Mouse (Mus musculus) cerebellum, adult 9-10 months (tissue): ENCODE measurements around the gene Extl1.

ENCODE experiments used
- DNase-seq: peaks from one replicate; pipeline ENCODE4 v3.0.0; 2022

Extl1 gene

DNA sequence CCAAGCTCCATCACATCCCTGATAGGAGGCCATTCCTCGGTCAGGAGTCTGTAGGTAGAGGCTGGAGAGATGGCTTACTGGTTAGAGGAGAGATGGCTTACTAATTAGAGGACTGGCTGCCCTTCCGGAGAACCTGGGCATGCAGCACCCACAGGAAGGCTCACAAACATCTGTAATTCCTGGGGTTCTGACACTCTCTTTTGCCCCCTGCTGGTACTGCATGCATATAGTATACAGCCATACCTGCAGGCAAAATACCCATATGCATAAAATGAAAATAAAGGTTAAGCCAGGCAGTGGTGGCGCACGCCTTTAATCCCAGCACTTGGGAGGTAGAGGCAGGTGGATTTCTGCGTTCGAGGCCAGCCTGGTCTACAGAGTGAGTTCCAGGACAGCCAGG, 3.6 kb upstream of the Extl1 start:
- DNase-seq = no peak

DNA sequence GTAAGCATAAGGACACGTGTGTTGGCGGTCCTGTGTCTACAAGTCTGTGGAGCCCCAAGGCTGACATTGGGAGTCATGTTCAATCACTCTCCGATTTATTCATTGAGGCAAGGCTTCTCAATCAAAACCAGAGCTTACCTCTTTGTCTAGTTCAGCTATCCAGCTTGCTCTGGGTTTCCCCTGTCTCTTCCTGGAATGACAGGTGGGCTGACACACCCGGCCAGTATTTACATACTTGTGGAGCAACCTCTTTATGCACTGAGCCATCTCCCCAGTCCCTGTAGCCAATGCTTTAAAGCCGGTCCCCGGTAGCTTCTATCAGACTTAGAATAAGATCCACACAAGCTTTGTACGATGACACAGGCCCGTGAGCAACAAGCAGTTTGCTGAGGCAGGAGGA, 4.1 kb downstream of the Extl1 start:
- DNase-seq = no peak

- no peak for DNase-seq
These were observed 5.5 kb downstream of the Extl1 start for GRCm38 (mm10) chr4:134378089-134378615.

DNA sequence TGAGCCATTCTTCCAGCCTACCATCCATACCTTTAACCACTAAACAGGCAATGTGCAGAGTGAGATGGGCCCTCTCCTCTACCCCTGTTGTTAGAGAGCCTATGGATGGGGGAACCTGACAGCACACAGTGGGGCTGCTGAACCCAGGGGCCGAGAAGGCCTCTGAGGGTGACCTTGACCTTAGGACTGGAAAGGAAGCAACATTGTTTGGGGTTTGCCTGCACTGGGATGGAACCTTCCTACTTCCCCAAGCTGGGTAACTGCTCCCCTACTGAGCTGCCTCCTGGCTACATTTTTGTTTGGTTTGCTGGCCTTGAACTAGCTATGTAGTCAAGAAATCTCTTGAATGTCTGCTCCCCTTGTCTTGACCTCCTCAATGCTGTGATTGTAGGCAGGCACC, 9.3 kb downstream of the Extl1 start:
- no peak for DNase-seq

GRCm38 (mm10) chr4:134373295-134373694, 10.4 kb downstream of the Extl1 start:
- no peak for DNase-seq

DNA sequence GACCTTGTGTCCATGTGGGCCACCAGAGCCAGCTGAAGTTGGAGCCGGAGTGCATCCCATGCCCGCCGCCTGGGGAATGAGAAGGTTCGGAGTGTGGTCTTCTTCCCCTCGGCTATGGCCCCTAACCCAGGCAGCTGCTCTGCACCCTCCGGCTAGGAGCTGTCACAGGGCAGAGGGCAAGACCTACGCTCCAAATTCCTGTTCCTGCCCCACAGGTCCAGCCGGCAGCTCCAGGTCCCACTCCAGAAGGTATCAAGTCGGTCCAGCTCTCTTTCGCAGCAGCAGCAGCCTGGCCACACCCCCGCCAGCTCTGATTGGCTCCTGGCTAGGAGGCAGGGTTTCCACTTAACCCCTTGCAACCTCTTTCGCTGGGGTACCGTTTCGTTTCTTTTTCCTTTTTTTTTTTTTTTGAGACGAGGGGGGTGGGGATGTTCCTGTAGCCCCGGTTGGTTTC, 11.3 kb downstream of the Extl1 start:
- peak; percentile 87 for DNase-seq

GRCm38 (mm10) chr4:134371316-134371855, 12.3 kb downstream of the Extl1 start:
- DNase-seq = peak; percentile 49

DNA sequence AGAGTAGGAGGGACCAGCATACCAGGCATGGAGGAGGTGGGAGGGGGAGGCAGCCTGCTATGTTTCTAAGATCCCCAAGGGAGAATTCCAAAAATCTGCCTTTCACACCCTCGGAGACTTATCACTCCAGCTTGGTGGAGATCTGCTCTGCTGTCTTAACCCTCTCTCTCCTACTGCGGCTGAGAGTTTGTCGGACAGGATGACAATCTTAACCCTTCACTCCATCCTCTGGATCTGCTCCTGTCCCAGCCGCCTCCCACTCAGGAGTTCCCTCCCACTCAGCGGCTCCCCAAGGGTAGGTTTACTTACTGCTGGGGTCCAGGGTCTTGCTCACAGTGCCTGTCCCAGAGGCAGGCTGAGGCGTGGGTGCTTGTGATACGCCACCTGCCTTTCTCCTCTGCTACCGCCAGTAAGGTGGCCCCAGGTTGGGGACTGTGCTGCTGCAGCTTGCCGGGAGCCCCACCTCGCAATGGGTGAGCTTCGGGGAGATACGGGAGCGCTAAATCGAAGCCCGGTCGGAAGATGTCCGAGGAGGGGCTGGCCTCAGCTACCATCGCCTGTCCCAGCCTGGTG, 12.9 kb downstream of the Extl1 start:
- peak; percentile 67 for DNase-seq

DNA sequence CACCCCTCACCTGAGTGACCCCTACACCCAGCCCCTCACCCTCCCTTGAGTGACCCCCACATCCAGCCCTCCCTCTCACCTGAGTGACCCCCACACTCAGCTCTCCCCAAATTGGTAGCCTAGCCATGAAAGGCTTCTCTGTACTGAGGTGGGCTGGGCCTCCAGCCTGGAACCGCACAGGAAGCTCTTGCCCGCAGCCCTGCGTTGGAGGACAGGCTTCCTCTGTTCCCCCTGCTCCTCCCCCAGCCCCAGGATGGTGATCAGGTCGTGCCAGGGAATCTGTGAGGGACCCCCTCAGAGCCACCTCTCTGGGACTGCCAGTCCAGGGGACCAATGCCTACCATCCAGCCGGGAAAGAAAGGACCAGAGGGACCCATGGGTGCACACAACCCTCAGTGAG, 18.4 kb downstream of the Extl1 start:
- no peak for DNase-seq

DNA sequence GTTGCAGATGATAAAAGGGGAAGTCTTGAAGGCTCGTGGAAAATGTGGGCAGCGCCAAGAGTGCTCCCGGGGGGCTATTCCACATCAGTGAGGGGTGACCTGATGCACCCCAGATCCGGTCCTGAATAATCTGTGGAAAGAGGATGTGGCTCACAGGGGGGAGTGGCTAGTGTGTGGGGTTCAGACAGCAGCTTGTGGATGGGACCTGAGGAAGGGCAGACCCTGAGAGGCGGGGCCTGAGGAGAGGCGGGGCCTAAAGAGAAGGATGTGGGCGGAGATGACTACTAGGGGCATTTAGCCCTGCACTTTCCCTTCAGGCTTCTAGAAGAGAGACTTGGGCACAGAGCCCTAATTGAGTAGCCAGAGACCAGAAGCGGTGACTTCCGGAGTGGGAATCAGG, 21.1 kb downstream of the Extl1 start:
- DNase-seq = no peak

- no peak for DNase-seq
These were observed 21.5 kb downstream of the Extl1 start for GRCm38 (mm10) chr4:134362124-134362523.

DNA sequence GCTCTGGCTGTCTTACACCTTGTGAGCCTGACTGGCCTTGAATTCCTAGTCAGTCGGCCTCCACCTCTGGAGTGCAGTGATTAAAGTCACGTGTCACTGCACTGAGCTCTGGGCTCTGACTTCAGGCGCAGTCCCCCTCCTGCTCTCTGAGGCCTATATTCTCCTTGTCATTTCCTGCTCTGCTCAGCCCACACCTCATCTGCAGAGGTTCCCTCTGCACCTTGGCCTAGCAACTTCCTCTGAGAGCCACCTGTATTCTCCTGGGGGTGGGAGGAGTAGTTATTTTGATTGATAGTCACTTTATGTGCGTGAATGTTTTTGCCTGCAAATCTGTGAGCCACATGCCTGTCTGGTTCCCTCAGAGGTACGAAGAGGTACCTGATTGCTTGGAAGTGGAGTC, 22.4 kb downstream of the Extl1 start:
- no peak for DNase-seq

- DNase-seq = no peak
These were observed 24.0 kb downstream of the Extl1 start for GRCm38 (mm10) chr4:134359649-134360048.

DNA sequence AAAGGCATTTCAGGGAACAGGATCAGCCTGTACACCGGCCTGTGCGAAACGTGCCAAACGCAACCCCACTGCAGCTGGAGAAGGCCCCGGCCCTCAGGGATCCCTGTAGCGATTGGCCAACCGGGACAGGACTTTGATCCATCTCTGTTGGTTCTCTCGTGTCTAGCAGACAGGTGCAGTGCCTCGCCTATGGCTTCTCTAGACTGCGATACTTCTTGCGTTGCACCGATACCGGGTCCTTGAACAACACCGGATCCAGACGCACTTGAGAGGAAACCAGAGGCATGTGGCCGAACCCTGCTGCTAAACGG, 26.2 kb downstream of the Extl1 start:
- DNase-seq = no peak

DNA sequence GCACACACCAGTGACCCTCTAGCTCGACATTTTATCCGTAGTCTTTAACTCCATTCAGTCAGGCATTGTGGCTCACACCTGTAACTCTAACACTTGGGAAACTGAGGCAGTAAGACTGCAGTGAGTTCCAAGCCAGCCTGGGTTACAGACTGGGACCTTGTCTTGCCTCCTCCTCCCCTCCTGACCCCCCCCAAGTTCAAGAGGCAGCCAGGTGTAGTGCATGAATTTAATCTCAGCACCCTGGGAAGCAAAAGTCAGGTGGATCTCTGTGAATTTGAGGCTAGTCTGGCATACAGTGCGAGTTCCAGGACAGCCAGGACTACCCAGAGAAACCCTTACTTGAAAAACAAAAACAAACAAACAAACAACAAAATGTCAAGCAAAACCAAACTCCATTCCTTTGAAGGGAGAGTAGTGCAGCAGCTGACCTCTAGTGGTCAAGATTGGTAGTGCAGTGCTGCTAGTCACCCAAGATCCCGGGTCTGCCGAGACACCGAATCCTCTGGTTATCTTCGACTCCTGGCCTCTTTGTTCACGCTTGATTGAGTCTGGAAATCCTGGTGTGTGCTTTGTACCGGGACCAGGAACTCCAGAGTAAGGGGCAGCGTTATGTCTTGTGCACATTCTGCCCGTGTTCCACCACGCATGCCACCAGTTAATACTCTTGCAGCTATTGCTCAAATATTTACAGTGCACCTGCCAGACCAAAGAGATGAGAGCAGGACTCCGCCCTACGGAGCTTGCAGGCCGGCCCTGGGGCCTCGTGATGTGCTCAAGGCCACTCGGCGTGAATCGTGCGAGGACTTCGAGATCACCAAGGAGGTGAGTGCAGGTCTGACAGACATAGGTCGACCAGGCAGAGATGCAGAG, 26.8 kb downstream of the Extl1 start:
- DNase-seq = peak; percentile 80

GRCm38 (mm10) chr4:134355841-134356452, 27.7 kb downstream of the Extl1 start:
- no peak for DNase-seq

DNA sequence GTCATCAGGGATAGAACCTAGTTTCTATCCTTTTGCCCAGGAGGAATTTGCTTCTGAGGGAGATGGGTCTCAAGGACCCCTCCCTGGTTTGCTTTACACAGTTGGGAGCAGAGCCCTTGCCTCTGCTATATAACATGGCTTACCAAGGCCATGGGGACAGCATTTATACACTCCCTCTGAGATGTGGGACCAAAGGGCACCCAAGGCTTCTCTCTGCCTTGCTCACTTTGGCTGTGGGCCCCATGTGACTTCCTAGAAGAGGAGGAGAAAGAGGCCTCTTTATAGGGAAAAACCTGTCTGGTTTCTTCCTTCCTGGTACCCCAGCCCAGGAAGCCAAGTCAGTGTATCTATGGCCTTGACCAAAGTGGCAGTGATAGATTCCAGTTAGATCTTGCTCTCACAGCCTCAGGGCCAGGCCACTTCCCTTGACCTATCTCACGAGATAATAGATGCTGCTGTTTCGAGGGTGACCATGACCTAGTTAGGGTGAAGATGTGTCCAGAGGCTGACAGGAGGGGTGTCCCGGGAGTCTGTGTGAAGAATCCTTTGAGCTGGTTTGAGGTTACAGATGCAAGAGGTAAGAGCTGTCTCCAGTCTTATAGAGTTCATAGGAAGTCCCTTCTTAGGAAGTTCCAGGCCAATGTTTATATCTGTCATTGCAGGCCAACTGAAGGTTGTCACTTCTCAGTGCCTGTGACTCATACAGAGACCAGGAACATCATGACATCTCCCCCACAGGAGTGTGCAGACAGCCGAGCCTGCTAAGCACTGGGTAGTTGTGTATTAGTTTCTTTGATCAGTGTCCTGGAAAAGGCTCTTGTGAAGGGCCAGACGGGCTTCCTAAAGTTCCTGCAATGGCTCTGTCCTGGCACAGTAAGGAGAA, 29.9 kb downstream of the Extl1 start:
- no peak for DNase-seq

DNA sequence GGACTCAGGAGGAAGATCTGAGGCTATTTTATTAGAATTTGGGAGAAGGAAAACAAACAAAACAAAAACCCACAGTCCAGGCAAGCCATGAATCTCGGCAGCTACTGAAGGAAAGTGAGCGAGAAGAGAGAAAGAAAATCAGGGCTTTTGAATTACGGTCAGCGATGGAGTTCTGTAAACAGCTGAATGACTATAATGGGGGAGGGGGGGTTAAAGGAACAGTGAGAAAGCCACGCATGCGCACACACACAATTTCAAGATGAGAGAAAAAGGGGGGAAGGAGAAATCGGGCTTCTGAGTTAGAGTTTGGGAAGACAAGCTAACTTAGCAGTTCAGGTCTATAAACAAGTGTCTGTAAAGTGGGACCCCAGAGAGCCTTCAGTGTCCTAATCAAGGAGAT, 30.7 kb downstream of the Extl1 start:
- no peak for DNase-seq

- DNase-seq = no peak
These were observed 31.4 kb downstream of the Extl1 start for GRCm38 (mm10) chr4:134352261-134352707.

DNA sequence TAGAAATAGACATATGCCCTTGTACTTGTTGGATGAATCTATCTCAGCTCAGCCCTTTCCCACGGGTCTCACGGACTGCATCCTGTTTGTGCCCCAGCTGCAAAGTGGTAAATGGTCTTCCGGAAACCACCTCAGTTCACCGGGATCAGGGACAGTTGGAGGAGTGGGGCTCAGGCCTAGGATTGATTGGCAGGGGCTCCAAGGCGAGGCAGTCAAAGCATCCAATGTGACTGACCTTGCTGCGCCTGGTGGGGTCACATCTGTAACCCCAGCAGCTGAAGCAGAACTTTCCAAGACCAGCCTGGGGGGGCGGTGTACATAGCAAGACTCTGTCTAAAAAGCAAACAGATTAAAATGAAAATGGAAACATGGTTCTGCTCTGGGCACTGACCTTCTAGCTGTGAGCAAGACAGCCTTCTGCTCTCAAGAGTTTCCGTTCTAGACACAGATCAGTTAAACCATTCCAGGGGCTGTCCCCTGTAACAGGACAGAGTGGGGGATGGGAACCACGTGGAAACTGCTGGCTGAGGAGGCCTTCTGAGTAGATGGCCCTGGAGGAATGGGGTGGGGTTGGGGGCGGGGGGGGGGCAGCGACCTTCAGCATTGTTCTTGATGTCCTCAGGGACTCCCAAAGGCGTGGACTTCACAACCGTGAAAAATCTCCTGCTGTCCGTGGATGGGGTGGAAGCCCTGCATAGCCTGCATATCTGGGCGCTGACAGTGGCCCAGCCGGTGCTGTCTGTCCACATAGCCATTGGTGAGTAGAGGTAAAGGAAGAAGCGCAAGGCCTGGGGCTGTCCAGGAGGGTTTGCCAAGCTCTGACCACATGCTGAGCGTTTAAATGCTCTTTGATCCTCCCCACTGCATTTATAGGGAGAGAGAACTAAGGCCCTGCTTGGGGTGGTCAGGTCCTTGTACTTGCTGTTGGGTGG, 32.1 kb downstream of the Extl1 start:
- no peak for DNase-seq

DNA sequence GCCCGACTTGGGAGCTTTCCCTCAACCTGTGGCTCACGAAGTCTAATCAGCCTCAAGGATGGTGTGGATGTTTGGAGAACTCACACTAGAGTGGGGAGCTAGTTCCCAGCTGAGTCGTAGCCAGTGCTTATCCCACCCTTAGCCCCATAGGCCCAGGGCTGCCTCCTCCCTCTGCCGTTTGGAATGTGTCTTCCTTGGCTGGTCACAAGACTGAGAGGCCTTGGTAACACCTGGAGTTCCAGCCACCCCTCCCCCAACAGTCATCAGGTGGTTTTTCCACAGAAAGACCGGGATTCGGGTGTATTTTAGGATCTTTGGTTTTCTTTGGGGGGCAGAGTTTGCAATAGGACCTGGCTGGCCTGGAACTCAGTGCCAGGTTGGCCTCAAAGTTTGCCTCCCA, 33.0 kb downstream of the Extl1 start:
- DNase-seq = no peak
